Mouse (Mus musculus) kidney, embryonic 14.5 days (tissue): ENCODE results near the gene F2rl2. TPM values are rescaled to one million over a fixed set of nuclear protein-coding genes. Genes with fewer than 3 reads are reported as not detected.

Source experiments
- ATAC-seq: fragments of 200-750 bp; cut with Nextera tagmentation; 2 replicates; pipeline ENCODE4 v1.8.0; 2017; ENCODE audit warnings: moderate number of reproducible peaks, mild to moderate bottlenecking, moderate TSS enrichment, moderate library complexity; ENCODE audit not compliant: low FRiP score, low TSS enrichment
- H3K27ac ChIP-seq: fragments of 300-500 bp; sonication (generic); 2 replicates; pipeline ENCODE4 v1.5.1; 2014; ENCODE audit warnings: low read depth, mild to moderate bottlenecking, low read length, moderate library complexity, mixed read lengths
- H3K27me3 ChIP-seq: fragments of 300-500 bp; sonication (generic); 2 replicates; pipeline ENCODE4 v1.6.1; 2014; ENCODE audit warnings: mild to moderate bottlenecking, low read length; ENCODE audit not compliant: control insufficient read depth, insufficient read depth
- H3K36me3 ChIP-seq: fragments of 300-500 bp; sonication (generic); 2 replicates; pipeline ENCODE4 v1.6.1; 2014; ENCODE audit warnings: low read length, mixed read lengths; ENCODE audit not compliant: control insufficient read depth, insufficient read depth
- H3K4me1 ChIP-seq: fragments of 300-500 bp; sonication (generic); 2 replicates; pipeline ENCODE4 v1.6.1; 2014; ENCODE audit warnings: low read length, mixed read lengths; ENCODE audit not compliant: control insufficient read depth, insufficient read depth
- H3K4me2 ChIP-seq: fragments of 300-500 bp; sonication (generic); replicated peaks from 2 replicates; pipeline ENCODE4 v1.6.1; 2014; ENCODE audit warnings: low read depth, mild to moderate bottlenecking, low read length
- H3K4me3 ChIP-seq: fragments of 300-500 bp; sonication (generic); 2 replicates; pipeline ENCODE4 v1.5.1; 2014; ENCODE audit warnings: mild to moderate bottlenecking, low read length
- H3K9ac ChIP-seq: fragments of 300-500 bp; sonication (generic); 2 replicates; pipeline ENCODE4 v1.6.1; 2014; ENCODE audit warnings: low read depth, mild to moderate bottlenecking, low read length, moderate library complexity
- H3K9me3 ChIP-seq: fragments of 300-500 bp; sonication (generic); 2 replicates; pipeline ENCODE4 v1.6.1; 2016; ENCODE audit warnings: low read length; ENCODE audit not compliant: control insufficient read depth
- WGBS: fragments of 180-500 bp; shearing (Covaris S2); extraction: QIAGEN DNeasy Blood & Tissue Kit; methylation state at CpG from one replicate; pipeline ENCODE4 v1.1.7; 2014; 5-methylcytosine and 5-hydroxymethylcytosine counted together
- polyA plus RNA-seq: library from polyadenylated mRNA; unstranded; fragments of >200 nt; fragmentation: Nextera tagmentation; extraction: Ambion mirVana; gene quantifications from 2 replicates; pipeline ENCODE4 v1.2.1, GENCODE M21; 2014

The F2rl2 gene
- 0.41 and 0.54 TPM in 2 replicates for polyA plus RNA-seq

- H3K9ac ChIP-seq = no peak within 1 kb of the TSS
- no peaks in the 10 kb centered on the region for H3K36me3 ChIP-seq
- H3K4me1 ChIP-seq = no peaks in the 10 kb centered on the region
- WGBS = 63% methylated on average over 4 of the region's 4 CpGs
- H3K4me2 ChIP-seq = no peak within 1 kb of the TSS
- no peaks in the 10 kb centered on the region for H3K9me3 ChIP-seq
- H3K27me3 ChIP-seq = no peaks in the 10 kb centered on the region
- H3K4me3 ChIP-seq = no peak within 1 kb of the TSS
- no peak for ATAC-seq
- no peak within 1 kb of the TSS for H3K27ac ChIP-seq
Measured at GRCm38 (mm10) chr13:95696654-95697163, at the start of gene F2rl2. TSS of gene F2rl2 (plus strand) at chr13:95696853.

GRCm38 (mm10) chr13:95647248-95647647 lies 49.4 kb upstream of the F2rl2 start:
- peak; percentile 44 for ATAC-seq
- Histone ChIP-seq H3K4me2 (no peak overlapping the region), H3K9ac (no peak overlapping the region), H3K27me3 (no peaks in the 10 kb centered on the region), H3K4me1 (peaks cover 17% of the 10 kb centered on the region), H3K9me3 (no peaks in the 10 kb centered on the region), H3K27ac (peak overlapping the region; percentile 82), H3K4me3 (no peak overlapping the region), H3K36me3 (no peaks in the 10 kb centered on the region)
- 21% methylated on average over 4 of the region's 4 CpGs for WGBS

GRCm38 (mm10) chr13:95649941-95650340 lies 46.7 kb upstream of the F2rl2 start:
- Histone ChIP-seq H3K4me2 (no peak overlapping the region), H3K9me3 (no peaks in the 10 kb centered on the region), H3K27me3 (no peaks in the 10 kb centered on the region), H3K4me1 (peaks cover 19% of the 10 kb centered on the region; the same call in 1 of the 2 replicates), H3K36me3 (no peaks in the 10 kb centered on the region), H3K9ac (no peak overlapping the region), H3K27ac (no peak overlapping the region), H3K4me3 (no peak overlapping the region)
- ATAC-seq = no peak
- WGBS = 89% methylated on average over 3 of the region's 3 CpGs

GRCm38 (mm10) chr13:95651870-95652668 lies 44.6 kb upstream of the F2rl2 start:
- H3K36me3 ChIP-seq = no peaks in the 10 kb centered on the region
- H3K9me3 ChIP-seq = no peaks in the 10 kb centered on the region
- H3K27me3 ChIP-seq = no peaks in the 10 kb centered on the region
- H3K4me2 ChIP-seq = no peak overlapping the region
- H3K4me1 ChIP-seq = peaks cover 17% of the 10 kb centered on the region; the same call in 1 of the 2 replicates
- H3K27ac ChIP-seq = no peak overlapping the region
- H3K9ac ChIP-seq = no peak overlapping the region
- H3K4me3 ChIP-seq = no peak overlapping the region
- no peak for ATAC-seq
- 62% methylated on average over 7 of the region's 7 CpGs for WGBS

- H3K36me3 ChIP-seq = no peaks in the 10 kb centered on the region
- no peak overlapping the region for H3K4me2 ChIP-seq
- peaks cover 9% of the 10 kb centered on the region; the same call in 1 of the 2 replicates for H3K4me1 ChIP-seq
- no peaks in the 10 kb centered on the region for H3K9me3 ChIP-seq
- H3K27me3 ChIP-seq = no peaks in the 10 kb centered on the region
- H3K27ac ChIP-seq = no peak overlapping the region
- no peak for ATAC-seq
- H3K9ac ChIP-seq = no peak overlapping the region
- 68% methylated on average over 4 of the region's 4 CpGs for WGBS
- H3K4me3 ChIP-seq = no peak overlapping the region
Measured at GRCm38 (mm10) chr13:95653696-95654095, 43.0 kb upstream of the F2rl2 start.

- Histone ChIP-seq H3K27ac (no peak overlapping the region; the same call in 1 of the 2 replicates), H3K4me2 (no peak overlapping the region), H3K9me3 (no peaks in the 10 kb centered on the region), H3K9ac (no peak overlapping the region), H3K4me3 (no peak overlapping the region), H3K27me3 (no peaks in the 10 kb centered on the region), H3K4me1 (peaks cover 9% of the 10 kb centered on the region; the same call in 1 of the 2 replicates), H3K36me3 (no peaks in the 10 kb centered on the region; the same call in 1 of the 2 replicates)
- WGBS = 14% methylated on average over 9 of the region's 9 CpGs
- peak; percentile 95 for ATAC-seq
Measured at GRCm38 (mm10) chr13:95655284-95655683, 41.4 kb upstream of the F2rl2 start.

GRCm38 (mm10) chr13:95657171-95657570 lies 39.5 kb upstream of the F2rl2 start:
- 60% methylated on average over 9 of the region's 9 CpGs for WGBS
- H3K27me3 ChIP-seq = no peaks in the 10 kb centered on the region
- ATAC-seq = no peak
- peaks cover 9% of the 10 kb centered on the region; the same call in 1 of the 2 replicates for H3K4me1 ChIP-seq
- H3K27ac ChIP-seq = no peak overlapping the region
- no peak overlapping the region for H3K4me2 ChIP-seq
- H3K9ac ChIP-seq = no peak overlapping the region
- no peak overlapping the region for H3K4me3 ChIP-seq
- no peaks in the 10 kb centered on the region for H3K9me3 ChIP-seq
- H3K36me3 ChIP-seq = no peaks in the 10 kb centered on the region; the same call in 1 of the 2 replicates

- no peak overlapping the region for H3K4me2 ChIP-seq
- peaks cover 9% of the 10 kb centered on the region; the same call in 1 of the 2 replicates for H3K4me1 ChIP-seq
- no peaks in the 10 kb centered on the region for H3K27me3 ChIP-seq
- H3K9ac ChIP-seq = no peak overlapping the region
- WGBS = 71% methylated on average over 7 of the region's 7 CpGs
- no peaks in the 10 kb centered on the region for H3K9me3 ChIP-seq
- 0 out of 2 replicates have a peak overlapping the region, but pooled peaks have one; percentile 8 for H3K27ac ChIP-seq
- H3K36me3 ChIP-seq = no peaks in the 10 kb centered on the region; the same call in 1 of the 2 replicates
- ATAC-seq = no peak
- H3K4me3 ChIP-seq = no peak overlapping the region
Measured at GRCm38 (mm10) chr13:95659432-95659831, 37.2 kb upstream of the F2rl2 start.

GRCm38 (mm10) chr13:95663834-95664233 lies 32.8 kb upstream of the F2rl2 start:
- Histone ChIP-seq H3K4me2 (no peak overlapping the region), H3K27me3 (no peaks in the 10 kb centered on the region), H3K4me3 (no peak overlapping the region), H3K9me3 (no peaks in the 10 kb centered on the region), H3K4me1 (no peaks in the 10 kb centered on the region), H3K9ac (no peak overlapping the region), H3K27ac (no peak overlapping the region), H3K36me3 (no peaks in the 10 kb centered on the region; the same call in 1 of the 2 replicates)
- no peak for ATAC-seq
- WGBS = 92% methylated on average over 4 of the region's 4 CpGs
